Mouse (Mus musculus): Measurements from ENCODE around the gene Hddc2.
A peak's percentile ranks its signal among the peaks of the same experiment; 100 is the strongest.

Hddc2 gene

DNA sequence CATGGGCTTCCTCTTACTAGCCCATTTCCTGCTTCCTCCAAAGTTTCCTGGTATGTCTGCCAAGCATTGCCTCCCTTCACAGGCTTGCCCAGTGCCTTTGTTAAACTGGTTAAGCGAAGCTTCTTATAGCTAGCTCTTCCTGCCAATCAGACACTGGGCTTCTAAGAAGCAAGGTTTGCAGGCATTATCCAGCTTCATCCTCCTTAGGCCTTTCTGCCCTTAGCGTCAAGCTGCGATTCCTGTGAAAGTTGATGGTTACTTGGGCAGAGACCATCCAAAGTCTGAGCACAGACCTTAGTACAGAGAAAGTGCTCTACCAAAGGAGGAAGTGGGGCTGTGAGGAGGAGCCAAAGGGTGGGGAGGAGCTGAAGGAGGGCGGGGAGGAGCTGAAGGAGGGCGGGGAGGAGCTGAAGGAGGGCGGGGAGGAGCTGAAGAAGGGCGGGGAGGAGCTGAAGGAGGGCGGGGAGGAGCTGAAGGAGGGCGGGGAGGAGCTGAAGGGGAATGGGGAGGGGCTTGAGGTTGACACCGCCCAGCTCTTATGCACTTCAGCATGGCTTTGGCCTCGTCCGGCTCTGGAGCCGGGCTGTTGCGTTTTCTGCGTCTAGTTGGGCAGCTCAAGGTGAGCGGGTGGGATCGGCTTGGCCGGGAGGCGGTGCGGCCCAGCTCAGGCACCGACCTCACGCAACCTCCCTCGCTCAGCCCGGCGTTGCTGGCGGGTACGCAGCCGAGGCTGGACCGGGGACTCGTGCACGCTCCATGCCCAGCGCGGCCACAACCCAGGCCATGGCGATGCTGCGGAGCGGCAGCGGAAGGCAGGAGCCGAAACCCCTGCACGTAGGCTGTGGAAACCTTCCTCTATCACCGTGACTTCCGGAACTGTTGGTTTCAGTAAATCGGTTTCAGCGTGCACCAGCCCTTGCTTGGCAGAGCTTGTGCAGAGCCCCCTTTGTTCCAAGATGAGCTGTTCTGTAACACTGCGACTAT is at the start of gene Hddc2:
Gene Hddc2 (plus strand): TSS at position 519 of the 984 bp plus-strand sequence.
- peak; percentile 83 for DNase-seq

DNA sequence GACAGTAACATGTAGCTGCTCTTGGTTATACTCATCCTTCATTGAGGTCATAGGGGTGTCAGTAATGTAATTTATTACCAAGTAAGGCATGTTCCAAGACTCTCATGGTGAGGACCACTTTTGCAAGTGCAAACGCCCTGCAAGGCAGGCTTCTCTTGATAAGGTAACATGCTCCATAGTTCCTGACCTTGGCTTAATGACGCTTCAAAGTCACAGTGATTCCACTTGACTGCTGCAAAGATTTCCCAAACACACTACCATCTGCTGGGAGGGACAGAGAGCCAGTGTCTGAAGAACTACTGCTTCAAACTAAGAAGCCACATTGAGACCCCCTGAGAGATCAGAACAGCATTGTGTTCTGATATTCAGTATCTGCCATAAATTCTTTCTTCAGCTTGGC is 40.4 kb upstream of the Hddc2 start:
- DNase-seq, result no peak

DNA sequence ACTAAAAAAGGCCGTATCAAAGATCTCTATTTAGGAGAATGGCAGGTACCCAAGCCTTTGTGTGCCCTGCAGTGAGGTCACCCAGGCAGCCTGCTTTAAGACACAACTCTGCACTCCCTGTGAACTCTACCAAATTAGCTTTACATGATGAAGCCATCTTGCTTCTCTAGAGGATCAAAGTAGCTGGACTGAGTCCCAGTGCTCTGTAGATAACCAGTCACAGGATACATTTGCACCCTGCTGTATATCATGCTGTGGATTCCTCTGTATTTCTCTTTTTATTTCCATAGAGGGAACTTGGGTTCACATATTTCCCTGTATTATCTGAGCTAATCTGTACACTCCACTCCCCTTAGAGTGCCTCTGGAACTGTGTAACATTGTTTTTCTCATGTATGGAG is 40.0 kb upstream of the Hddc2 start:
- no peak for DNase-seq

DNA sequence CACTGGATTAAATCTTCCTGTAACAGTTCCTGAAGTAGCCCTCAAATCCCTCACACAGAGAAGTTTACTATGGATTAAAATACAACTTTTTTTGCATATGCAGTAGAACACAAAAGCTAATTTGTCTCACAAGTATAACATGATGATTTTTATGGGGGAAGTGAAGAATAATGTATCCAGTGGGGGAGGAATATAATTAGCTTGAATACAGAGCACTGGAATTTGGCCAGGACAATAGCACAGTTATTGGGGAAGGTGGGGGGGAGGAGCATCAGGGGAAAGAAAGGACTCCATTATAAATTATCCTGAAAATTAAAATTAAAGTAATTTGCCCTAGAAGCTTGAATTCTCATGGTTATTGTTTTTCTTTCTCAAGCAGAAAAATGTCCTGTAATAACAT is 25.4 kb upstream of the Hddc2 start:
- no peak for DNase-seq

DNA sequence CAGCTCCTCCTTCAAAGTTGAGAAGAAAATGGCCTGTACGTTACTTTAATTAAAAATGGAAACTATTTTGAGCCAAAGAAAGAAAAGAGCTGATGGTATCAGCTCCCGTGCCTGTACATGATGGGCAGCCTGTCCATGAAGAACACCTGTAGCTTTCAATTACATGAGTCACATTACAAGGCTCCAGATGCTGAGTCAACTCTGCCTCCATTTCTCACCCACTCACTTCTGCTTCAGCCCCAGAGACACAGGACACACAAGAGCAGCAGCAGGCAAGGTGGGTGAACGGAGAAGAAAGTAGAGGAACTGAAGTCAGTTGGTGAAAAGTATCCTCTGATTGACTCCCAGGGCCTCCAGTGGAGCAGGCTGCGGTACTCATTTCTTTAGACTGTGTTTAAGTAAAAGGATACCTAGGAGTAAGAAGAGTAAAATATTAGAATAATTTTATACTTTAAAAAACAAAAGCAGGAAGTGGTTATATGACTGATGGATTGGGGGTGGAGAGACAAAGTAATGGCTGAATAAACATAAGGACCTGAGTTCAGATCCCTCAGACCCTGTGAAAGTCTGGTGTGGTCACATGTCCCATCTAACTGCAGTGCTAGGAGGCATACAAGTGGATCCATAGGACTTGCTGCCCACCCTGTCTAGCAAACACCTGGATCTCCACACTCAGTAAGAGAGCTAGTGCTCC is 24.3 kb upstream of the Hddc2 start:
- no peak for DNase-seq

DNA sequence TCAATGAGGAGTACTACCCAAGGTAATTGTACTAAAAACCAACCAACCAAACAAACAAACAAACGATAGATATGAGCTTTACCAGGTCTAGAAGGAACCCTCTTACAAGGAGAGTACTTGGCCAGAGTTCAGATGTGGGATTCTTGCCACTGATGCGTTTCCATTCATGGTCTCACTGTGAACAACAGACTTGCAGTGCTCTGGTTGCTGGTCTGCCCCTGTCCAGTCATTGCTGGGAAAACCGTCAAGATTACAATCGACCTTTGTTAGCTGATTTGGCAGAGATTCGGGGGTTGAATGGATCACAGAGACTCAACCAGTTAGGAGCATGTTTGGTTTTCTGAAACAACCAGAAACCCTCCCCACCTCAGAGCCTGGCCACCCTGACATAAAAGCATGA is 17.5 kb upstream of the Hddc2 start:
- no peak for DNase-seq

DNA sequence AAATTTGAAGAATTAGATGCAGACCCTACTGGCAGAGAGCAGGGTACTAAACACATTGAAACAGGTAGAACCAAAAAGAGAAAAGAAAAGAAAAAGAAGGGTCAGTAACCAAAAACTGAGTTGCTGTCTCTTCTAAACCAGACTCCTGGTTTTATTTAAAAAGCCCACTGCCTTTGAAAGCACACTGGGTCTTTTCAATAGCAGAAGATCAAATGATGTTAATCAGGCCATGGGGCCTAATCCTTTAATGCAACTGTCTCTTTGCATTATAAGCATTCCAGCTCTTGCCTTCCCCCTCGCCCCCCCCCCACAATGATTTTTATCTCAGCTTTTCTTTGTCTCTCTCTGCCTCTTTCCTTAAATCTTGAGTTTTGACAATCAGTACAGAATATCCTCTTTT is 16.7 kb upstream of the Hddc2 start:
- no peak for DNase-seq

DNA sequence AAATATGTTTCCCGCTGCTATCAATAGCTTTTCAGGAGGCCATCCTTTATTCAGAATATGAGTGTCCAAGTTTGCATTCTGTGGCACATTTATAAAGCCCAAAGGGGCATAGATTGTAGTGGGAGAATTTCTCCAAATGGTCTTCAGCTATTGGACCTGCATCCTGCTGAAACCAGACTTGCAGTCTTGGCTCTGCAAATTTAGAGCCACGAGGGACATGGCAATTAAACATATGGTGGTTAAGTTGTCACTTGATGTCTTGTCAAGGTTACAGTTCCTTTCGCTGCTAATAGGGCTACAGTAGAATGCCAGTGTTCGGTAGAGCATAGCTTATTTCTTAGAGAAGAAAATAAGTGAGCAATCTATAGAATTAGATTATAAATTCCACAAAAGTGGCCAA is 16.1 kb upstream of the Hddc2 start:
- DNase-seq, result no peak

DNA sequence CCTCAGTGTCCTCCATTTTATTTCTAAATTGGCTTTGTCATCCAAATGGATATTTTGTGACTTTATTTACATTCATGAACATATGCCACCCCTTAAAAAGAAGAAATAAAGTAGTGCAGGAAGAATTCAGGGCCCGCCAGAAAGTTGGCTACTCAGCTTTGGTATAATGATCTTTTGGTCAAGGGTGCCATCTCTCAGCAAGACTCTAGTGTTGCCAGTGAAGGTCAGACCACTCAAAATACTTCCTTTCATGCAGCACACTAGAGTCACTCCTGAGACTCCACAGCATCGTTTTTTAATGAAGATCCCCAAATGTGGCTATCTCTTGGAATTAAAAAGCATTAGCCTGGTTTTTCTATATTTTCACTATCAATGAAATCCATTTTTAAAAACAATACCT is 14.9 kb upstream of the Hddc2 start:
- DNase-seq, result no peak

DNA sequence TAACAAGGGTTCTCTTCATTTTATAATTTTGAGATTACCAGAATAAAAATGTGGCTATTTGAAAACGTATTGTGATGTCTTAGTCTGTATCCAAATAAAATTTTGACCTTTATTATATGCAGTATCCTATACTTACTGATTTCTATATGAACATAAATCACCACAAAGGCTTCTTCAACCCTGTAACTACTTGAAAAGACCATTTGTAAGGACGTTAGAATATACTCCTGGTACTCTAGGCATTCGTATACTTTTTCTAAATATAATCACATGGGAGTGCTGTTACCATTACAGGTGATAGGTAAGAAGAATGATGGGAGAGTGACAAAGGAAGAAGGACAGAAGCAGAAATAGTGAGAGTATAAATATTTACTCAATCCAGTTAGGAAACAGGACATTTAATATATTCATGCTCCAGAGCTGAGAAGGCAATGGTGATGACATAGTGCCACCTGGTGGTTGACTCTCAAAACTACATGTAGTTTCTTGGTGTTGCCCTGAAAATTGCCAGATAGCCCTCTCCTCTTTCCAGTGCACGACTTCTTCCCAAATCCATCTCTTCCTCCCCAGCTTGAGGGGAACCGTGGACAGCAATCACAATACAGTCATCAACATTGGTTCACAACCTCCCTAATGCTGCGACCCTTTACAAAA is 14.1 kb upstream of the Hddc2 start:
- DNase-seq, result peak; percentile 49

DNA sequence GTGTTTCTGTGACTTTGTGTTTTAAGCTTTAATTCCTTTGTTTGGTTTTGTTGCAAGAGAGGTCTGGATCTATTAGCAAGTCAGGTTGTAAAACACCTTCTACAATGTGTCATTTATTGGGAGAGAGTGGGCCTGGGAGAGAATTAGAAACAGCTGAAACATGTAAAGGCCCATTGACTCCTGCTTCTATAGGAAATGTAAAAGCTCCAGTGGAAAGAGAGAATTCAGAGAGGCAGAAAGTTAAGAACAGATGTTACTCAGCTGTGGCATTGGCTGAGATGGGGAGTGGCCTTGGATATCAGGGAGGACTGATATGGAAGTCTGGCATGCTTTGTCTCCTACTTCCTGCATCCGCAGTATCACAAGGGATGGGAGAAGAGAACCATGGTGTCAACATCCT is 12.9 kb upstream of the Hddc2 start:
- no peak for DNase-seq

DNA sequence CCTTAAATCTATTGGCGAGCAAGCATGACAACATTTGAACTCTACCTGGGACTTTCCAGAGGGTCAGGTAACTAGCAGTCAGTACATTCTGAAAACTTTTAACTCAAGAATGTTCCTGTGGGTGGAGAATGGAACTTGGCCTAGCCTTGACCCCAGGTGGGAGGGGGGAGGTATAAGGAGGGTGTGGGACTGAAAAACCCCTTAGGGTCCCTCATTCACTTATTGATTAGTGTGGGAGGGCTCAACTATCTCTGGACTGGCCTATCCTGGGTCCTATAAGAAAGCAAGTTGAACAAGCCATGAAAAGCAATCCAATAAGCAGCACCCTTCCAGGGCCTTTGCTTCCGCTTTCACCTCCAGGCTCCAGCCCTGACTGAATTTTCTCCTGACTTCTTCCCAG is 9.7 kb upstream of the Hddc2 start:
- DNase-seq, result no peak

DNA sequence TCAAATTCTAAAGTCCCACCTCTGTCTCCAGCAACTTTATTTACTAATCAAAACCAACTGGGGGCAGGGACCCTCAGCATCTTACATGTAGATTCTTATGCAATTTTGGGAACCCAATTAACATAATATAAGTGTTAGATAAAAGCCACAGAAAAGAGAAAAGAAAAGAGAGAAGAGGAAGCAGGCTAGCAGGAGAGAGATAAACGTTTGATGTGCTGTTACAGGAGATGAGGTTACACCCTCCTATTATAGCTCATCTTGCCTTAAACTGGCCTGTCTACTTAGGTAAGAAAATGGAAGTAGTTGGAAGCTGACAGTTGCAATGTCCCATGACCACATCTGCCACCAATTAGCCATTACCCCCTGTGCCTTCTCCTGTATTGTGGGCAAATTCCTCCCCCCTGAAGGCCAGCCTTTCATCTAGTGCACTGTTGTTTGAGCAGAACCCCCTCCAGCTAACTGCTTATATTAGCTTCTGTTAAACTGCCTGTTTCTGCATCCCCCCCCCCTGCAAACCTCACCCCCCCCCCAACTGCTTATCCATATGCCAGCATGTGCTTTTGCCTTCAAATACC is 6.1 kb upstream of the Hddc2 start:
- DNase-seq, result no peak

DNA sequence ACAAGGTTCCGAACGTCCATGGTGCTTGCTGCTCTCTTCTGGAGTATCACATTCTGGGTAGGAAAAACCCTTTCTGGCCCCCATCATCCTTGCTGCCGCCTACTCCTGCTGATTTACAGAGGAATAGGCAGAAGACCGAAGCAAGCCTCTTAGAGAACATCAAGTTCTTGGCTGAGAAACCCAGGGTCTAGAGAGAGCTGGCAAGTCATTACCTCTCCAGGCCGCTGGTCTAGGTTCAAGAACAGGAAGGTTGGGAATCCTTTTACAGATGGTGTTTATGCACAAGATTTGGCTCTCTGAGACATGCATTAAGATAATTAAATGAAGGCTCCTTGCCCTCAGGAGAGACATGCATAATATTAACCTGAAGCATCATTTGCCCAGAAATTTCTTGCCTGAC is 5.3 kb downstream of the Hddc2 start:
- DNase-seq, result no peak

DNA sequence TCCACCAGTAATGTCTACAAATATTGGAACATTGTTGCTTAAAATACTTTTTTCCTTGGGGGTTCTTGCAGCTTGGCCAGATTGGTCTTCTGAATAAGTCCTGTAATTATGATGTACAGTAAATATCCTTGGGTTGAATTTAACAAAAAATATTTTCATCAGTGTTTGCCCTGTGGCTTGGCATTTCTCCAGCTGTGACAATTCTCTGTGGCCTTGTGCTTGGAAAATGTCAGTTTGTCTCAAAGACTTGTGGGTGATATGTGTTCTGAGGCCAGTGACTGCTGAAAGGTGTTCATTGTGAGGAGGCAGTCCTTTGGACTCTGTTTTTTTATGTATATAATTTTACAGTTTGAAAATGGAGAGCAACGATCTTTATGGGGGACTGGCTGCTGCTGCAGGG is 16.3 kb downstream of the Hddc2 start:
- DNase-seq, result no peak

DNA sequence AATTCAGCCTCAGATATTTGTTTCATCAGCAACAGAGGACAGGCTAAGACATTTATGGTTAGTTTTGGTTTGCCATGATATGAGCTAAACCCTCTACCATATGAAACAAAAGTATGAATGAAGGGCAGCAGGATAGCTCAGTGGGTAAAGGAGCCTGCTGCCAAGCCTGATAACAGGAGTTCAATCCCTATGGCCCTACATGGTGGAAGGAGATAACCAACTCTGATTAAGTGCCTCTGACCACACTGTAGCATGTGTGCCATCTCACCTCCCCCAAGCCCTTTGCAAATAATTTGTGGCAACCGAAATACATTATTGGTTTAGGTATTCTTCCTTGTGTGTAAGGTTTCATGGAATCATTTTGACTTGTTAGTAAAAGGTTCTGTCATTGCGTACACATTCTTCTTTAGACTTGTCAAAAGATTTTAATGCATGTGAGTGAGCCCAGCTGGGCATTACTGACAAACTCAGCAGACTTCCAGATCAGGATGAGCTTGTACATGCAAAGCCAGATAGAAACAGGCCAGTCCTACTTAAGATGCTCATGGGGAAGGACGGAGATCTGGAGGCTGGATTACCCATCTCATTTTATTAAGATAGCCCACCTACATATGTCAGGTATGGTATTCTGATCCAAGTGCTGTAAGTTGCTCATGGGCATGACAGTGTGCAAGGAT is 17.2 kb downstream of the Hddc2 start:
- DNase-seq, result no peak

DNA sequence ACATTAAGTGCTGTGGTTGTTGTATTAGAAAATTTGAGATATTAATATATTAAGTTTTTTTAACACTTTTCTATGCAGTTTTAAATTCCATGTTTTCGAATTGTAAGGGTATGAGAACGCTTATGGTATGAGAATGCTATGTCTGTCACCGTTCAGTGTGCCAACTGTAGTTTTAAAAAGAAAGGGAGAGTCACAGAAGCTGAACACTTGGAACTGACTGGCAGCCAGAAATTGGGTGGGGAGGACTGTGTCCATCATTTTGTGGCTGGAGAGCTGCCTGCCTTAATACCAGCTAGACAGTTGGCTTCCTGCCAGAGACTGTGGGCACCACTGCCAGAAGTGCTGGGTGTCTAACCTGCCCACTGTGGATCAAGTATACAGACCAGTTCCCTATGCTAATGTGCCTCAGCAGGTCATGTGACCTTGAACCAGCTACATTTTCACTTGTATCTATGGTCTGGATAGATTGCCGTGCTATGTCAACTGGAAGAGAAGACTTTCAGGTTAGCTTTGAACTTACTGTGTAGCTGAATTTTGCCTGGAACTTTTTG is 18.1 kb downstream of the Hddc2 start:
- no peak for DNase-seq

DNA sequence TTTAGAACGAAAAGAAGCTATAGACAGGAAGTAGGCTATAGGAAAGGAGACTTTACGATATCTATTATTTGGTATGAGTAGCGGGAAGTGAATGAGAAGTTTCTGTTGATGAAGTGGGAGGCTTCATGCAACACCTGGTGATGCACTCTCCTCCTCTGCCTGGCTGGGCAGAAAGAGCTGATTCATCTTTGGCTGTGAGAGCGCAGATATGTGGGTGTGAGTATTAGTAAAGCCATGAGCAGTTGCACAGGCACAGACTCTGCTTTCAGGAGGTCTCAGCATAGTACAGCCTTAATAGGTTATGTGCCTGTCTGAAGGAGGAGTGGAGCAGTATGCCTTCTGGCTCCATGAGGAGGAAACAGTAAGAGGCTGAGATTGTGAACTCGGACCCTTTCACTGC is 23.2 kb downstream of the Hddc2 start:
- no peak for DNase-seq

DNA sequence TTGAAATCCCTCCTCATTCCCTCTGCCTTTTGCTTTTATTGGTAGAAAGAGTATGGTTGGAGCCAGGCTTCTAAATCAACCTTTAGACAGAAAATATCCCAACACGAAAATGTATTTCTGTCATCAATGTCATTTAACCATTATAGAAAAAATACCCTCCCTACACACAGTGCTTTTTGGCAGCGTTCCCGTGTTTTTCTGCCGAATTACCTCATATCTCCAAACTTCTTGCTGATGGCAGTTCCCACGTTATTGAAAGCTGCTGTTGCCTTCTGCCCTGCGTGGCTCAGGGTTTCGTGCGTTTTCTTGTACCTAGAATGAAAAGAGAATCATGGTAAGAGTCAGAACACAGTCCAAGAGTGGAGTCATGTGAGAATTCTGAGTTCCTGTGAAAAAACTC is 33.2 kb downstream of the Hddc2 start:
- DNase-seq, result no peak

DNA sequence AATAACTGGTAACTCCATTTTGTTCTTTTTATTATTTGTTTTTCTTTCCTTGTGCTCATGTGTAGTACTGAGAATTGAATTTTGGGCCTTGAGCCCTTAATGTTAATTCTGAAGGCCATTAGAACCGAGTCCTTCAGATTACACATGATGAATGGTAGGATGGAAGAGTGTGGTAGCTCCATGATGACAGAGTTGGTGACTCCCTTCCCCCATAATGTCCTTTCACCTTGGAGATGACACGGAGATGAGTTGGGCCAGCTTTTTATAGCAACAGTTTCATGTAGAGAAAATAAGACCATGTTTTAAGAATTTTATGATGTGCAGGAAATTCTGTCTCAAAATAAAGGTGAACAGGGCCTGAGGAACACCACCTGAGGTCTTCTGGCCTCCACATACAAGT is 37.9 kb downstream of the Hddc2 start:
- no peak for DNase-seq

DNA sequence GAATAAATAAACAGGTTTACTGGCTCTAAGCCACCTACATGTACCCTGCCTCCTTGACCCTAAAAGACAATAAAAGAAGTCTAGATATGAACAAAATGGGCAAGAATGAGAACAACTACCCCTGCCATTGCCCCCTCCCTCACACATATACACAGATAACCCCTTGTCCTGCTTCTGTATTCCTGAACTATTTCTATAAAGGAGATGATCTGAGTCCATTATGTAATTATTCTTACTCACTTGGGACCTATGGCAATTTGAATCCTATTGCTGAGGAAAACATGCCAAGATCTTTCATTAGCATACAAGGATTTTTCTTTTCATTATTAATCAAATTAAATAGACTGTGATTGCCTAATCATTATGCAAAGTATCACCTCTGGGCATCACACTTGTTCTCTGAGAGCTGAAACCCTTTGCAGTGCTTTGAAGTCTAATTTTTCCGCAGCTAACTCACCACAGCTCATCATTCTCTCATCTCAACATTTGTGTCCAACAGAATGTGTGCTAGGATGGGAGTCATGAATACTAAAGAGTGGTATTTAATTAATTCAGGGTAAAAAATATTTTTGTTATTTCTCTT is 39.8 kb downstream of the Hddc2 start:
- DNase-seq, result no peak

DNA sequence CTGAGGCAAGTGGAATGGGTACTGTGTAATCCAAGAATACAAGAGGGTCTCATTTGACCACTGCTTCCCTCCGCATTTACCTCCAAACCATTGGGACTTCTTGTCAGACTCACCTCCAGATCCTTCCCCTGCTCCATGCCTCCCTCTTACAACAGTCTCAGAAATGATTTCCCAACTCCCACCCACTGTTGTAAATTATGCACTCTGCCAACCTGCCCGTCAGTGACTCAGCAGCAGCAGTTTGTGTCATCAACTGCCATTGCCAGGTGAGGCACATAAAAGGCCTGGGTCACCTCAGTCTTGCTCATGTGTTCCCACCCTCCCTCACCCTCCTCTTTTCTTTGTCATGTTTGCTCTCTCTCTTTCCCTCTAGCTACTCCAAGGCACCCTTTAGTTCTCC is 41.0 kb downstream of the Hddc2 start:
- DNase-seq, result no peak
